Mouse (Mus musculus): ENCODE measurements around the gene Mc1r. TPM values are rescaled to one million over a fixed set of nuclear protein-coding genes. Genes with fewer than 3 reads are reported as not detected.
"Not testable (repeated sequence)": the region's sequence is repeated elsewhere in the genome, so short reads cannot be mapped to it uniquely, and the experiment has no call there.

Gene Mc1r
- polyA plus RNA-seq, 1 experiment, result not detected

GRCm38 (mm10) chr8:123411781-123412327 is 4.9 kb downstream of the Mc1r start:
- H3K4me1 ChIP-seq (ENCODE audit: control insufficient read depth, insufficient read depth, insufficient read length, low read length), result peaks cover 7% of the 10 kb centered on the region
- 14% methylated on average over 16 of the region's 16 CpGs for WGBS
- peak overlapping the region; percentile 24 for H3K4me3 ChIP-seq (ENCODE audit: low read depth, low read length)
- H3K36me3 ChIP-seq (ENCODE audit: control insufficient read depth, insufficient read depth, low read length), result no peaks in the 10 kb centered on the region
- TF ChIP-seq CTCF (IDR thresholded peaks at IDR 0.05; ENCODE audit: extremely low read depth, insufficient read length, insufficient replicate concordance, low read depth, low read length), result no peak
- TF ChIP-seq POLR2A (IDR thresholded peaks at IDR 0.05; ENCODE audit: low read depth, low read length), result no peak
- H3K27ac ChIP-seq (ENCODE audit: insufficient read depth, low read depth, low read length), result no peak overlapping the region
- H3K27me3 ChIP-seq (ENCODE audit: control insufficient read depth, insufficient read depth, low read length), result peaks cover 40% of the 10 kb centered on the region

GRCm38 (mm10) chr8:123412560-123413170 is 5.8 kb downstream of the Mc1r start:
- Histone ChIP-seq H3K27ac (ENCODE audit: insufficient read depth, low read depth, low read length) (no peak overlapping the region), H3K36me3 (ENCODE audit: control insufficient read depth, insufficient read depth, low read length) (no peaks in the 10 kb centered on the region), H3K27me3 (ENCODE audit: control insufficient read depth, insufficient read depth, low read length) (peaks cover 40% of the 10 kb centered on the region), H3K4me1 (ENCODE audit: control insufficient read depth, insufficient read depth, insufficient read length, low read length) (peaks cover 10% of the 10 kb centered on the region), H3K4me3 (ENCODE audit: low read depth, low read length) (no peak overlapping the region)
- TF ChIP-seq POLR2A (IDR thresholded peaks at IDR 0.05; ENCODE audit: low read depth, low read length) (no peak), CTCF (IDR thresholded peaks at IDR 0.05; ENCODE audit: extremely low read depth, insufficient read length, insufficient replicate concordance, low read depth, low read length) (no peak)
- WGBS, result 7% methylated on average over 12 of the region's 12 CpGs

- Histone ChIP-seq H3K4me3 (ENCODE audit: low read depth, low read length) (no peak overlapping the region), H3K27me3 (ENCODE audit: control insufficient read depth, insufficient read depth, low read length) (peaks cover 40% of the 10 kb centered on the region), H3K27ac (ENCODE audit: insufficient read depth, low read depth, low read length) (no peak overlapping the region), H3K4me1 (ENCODE audit: control insufficient read depth, insufficient read depth, insufficient read length, low read length) (peaks cover 10% of the 10 kb centered on the region), H3K36me3 (ENCODE audit: control insufficient read depth, insufficient read depth, low read length) (no peaks in the 10 kb centered on the region)
- no peak for TF ChIP-seq POLR2A (IDR thresholded peaks at IDR 0.05; ENCODE audit: low read depth, low read length)
- TF ChIP-seq CTCF (IDR thresholded peaks at IDR 0.05; ENCODE audit: extremely low read depth, insufficient read length, insufficient replicate concordance, low read depth, low read length), result no peak
- WGBS, result 14% methylated on average over 9 of the region's 9 CpGs
These were observed 7.3 kb downstream of the Mc1r start for GRCm38 (mm10) chr8:123414255-123414654.

GRCm38 (mm10) chr8:123414997-123415696 is 8.2 kb downstream of the Mc1r start:
- H3K4me3 ChIP-seq (ENCODE audit: low read depth, low read length), result not testable (repeated sequence)

GRCm38 (mm10) chr8:123415967-123416943 is 9.3 kb downstream of the Mc1r start:
- no peak overlapping the region for H3K27ac ChIP-seq (ENCODE audit: insufficient read depth, low read depth, low read length)
- no peaks in the 10 kb centered on the region for H3K36me3 ChIP-seq (ENCODE audit: control insufficient read depth, insufficient read depth, low read length)
- no peak overlapping the region for H3K4me3 ChIP-seq (ENCODE audit: low read depth, low read length)
- TF ChIP-seq POLR2A (IDR thresholded peaks at IDR 0.05; ENCODE audit: low read depth, low read length), result no peak
- no peak for TF ChIP-seq CTCF (IDR thresholded peaks at IDR 0.05; ENCODE audit: extremely low read depth, insufficient read length, insufficient replicate concordance, low read depth, low read length)
- peaks cover 22% of the 10 kb centered on the region for H3K27me3 ChIP-seq (ENCODE audit: control insufficient read depth, insufficient read depth, low read length)
- H3K4me1 ChIP-seq (ENCODE audit: control insufficient read depth, insufficient read depth, insufficient read length, low read length), result peaks cover 10% of the 10 kb centered on the region
- WGBS, result 75% methylated on average over 8 of the region's 8 CpGs

More at GRCm38 (mm10) chr8:123414997-123415696, 8.2 kb downstream of the Mc1r start:
- not testable (repeated sequence) for H3K4me1 ChIP-seq (ENCODE audit: control insufficient read depth, insufficient read depth, insufficient read length, low read length); H3K36me3 ChIP-seq (ENCODE audit: control insufficient read depth, insufficient read depth, low read length); H3K27ac ChIP-seq (ENCODE audit: insufficient read depth, low read depth, low read length)
- peaks cover 33% of the 10 kb centered on the region for H3K27me3 ChIP-seq (ENCODE audit: control insufficient read depth, insufficient read depth, low read length)
- 75% methylated on average over 5 of the region's 5 CpGs for whole genome bisulfite sequencing

- no peak for TF ChIP-seq POLR2A (IDR thresholded peaks at IDR 0.05; ENCODE audit: low read depth, low read length)
- TF ChIP-seq CTCF (IDR thresholded peaks at IDR 0.05; ENCODE audit: extremely low read depth, insufficient read length, insufficient replicate concordance, low read depth, low read length), result no peak
- 50% methylated on average over 8 of the region's 8 CpGs for WGBS
- peaks cover 15% of the 10 kb centered on the region; the same call in 1 of the 2 replicates for H3K27me3 ChIP-seq (ENCODE audit: control insufficient read depth, insufficient read depth, low read length)
- no peak overlapping the region for H3K27ac ChIP-seq (ENCODE audit: insufficient read depth, low read depth, low read length)
- no peaks in the 10 kb centered on the region for H3K36me3 ChIP-seq (ENCODE audit: control insufficient read depth, insufficient read depth, low read length)
- peaks cover 5% of the 10 kb centered on the region for H3K4me1 ChIP-seq (ENCODE audit: control insufficient read depth, insufficient read depth, insufficient read length, low read length)
- H3K4me3 ChIP-seq (ENCODE audit: low read depth, low read length), result no peak overlapping the region
These were observed 10.1 kb downstream of the Mc1r start for GRCm38 (mm10) chr8:123416944-123417555.
